Comparison of ENCODE assay signal across 31 mouse cellular contexts in genomic region chr6:23246061-23246789, GRCm38 (mm10). TPM values are rescaled to one million over a fixed set of nuclear protein-coding genes. Genes with fewer than 3 reads are reported as not detected.
A peak's percentile ranks its signal among the peaks of the same experiment; 100 is the strongest.
DNase-seq lines count a peak whose midpoint lies in the region; ATAC-seq lines count a peak whose summit lies in the region.
"Had no signal": no experiment of that assay in that cellular context is flagged by ENCODE, and none has a peak within 500 bp of the region (broad histone marks: within the 10 kb centered on the region; RNA-seq: fewer than 3 reads in every experiment).

No protein-coding gene starts in this region.

- peaks cover 8% of the 10 kb centered on the region for H3K36me3 ChIP-seq in forebrain, embryonic 10.5 days (replicated peaks)
- no peaks in the 10 kb centered on the region for H3K36me3 ChIP-seq in forebrain, embryonic 16.5 days (ENCODE audit: control insufficient read depth, insufficient read depth)
- no peaks in the 10 kb centered on the region for H3K36me3 ChIP-seq in midbrain, embryonic 12.5 days
- no peaks in the 10 kb centered on the region for H3K36me3 ChIP-seq in midbrain, embryonic 15.5 days (replicated peaks)
- no peaks in the 10 kb centered on the region for H3K36me3 ChIP-seq in forebrain, embryonic 13.5 days (ENCODE audit: poor library complexity, severe bottlenecking)
- H3K36me3 ChIP-seq: heart, embryonic 15.5 days; intestine, embryonic 15.5 days; limb, embryonic 13.5 days; liver, embryonic 12.5 days; neural tube, embryonic 12.5 days; stomach, embryonic 15.5 days had no signal

- no peak for ATAC-seq in forebrain, embryonic 16.5 days
- no peak for ATAC-seq in midbrain, embryonic 12.5 days (ENCODE audit: low FRiP score, low read depth)
- ATAC-seq in midbrain, embryonic 15.5 days (replicated peaks), result no peak
- ATAC-seq in forebrain, embryonic 13.5 days, result no peak
- ATAC-seq in monocyte, adult 5-6 weeks (replicated peaks; ENCODE audit: insufficient number of reproducible peaks, low FRiP score, low TSS enrichment, poor library complexity, severe bottlenecking), result no peak
- ATAC-seq: hindbrain, embryonic 16.5 days; intestine, embryonic 15.5 days; liver, embryonic 12.5 days had no signal

- H3K27me3 ChIP-seq in forebrain, embryonic 10.5 days (ENCODE audit: poor library complexity, severe bottlenecking), result peaks cover 98% of the 10 kb centered on the region
- peaks cover 63% of the 10 kb centered on the region for H3K27me3 ChIP-seq in forebrain, embryonic 16.5 days (replicated peaks; ENCODE audit: control insufficient read depth, insufficient read depth, low read length)
- peaks cover 89% of the 10 kb centered on the region for H3K27me3 ChIP-seq in midbrain, embryonic 12.5 days
- H3K27me3 ChIP-seq in midbrain, embryonic 15.5 days (replicated peaks), result peaks cover 78% of the 10 kb centered on the region
- H3K27me3 ChIP-seq in forebrain, embryonic 13.5 days, result peaks cover 85% of the 10 kb centered on the region

- H3K9me3 ChIP-seq in forebrain, embryonic 10.5 days, result no peaks in the 10 kb centered on the region
- H3K9me3 ChIP-seq in forebrain, embryonic 16.5 days (ENCODE audit: control insufficient read depth, low read length), result no peaks in the 10 kb centered on the region
- no peaks in the 10 kb centered on the region for H3K9me3 ChIP-seq in midbrain, embryonic 12.5 days
- no peaks in the 10 kb centered on the region for H3K9me3 ChIP-seq in midbrain, embryonic 15.5 days
- no peaks in the 10 kb centered on the region for H3K9me3 ChIP-seq in forebrain, embryonic 13.5 days (replicated peaks)
- H3K9me3 ChIP-seq: heart, embryonic 15.5 days; intestine, embryonic 15.5 days; limb, embryonic 13.5 days; liver, embryonic 12.5 days; neural tube, embryonic 12.5 days; stomach, embryonic 15.5 days had no signal

- H3K4me1 ChIP-seq in forebrain, embryonic 10.5 days, result peaks cover 75% of the 10 kb centered on the region
- H3K4me1 ChIP-seq in forebrain, embryonic 16.5 days (replicated peaks; ENCODE audit: control insufficient read depth, insufficient read depth, low read length), result peaks cover 20% of the 10 kb centered on the region
- peaks cover 18% of the 10 kb centered on the region for H3K4me1 ChIP-seq in midbrain, embryonic 12.5 days
- H3K4me1 ChIP-seq in midbrain, embryonic 15.5 days, result peaks cover 17% of the 10 kb centered on the region
- peaks cover 43% of the 10 kb centered on the region for H3K4me1 ChIP-seq in forebrain, embryonic 13.5 days

- peak overlapping the region; percentile 81 for H3K4me3 ChIP-seq in forebrain, embryonic 10.5 days
- H3K4me3 ChIP-seq in forebrain, embryonic 16.5 days (replicated peaks; ENCODE audit: low read length), result no peak overlapping the region
- H3K4me3 ChIP-seq in midbrain, embryonic 12.5 days, result peak overlapping the region; percentile 45; the same call in 1 of the 2 replicates
- no peak overlapping the region for H3K4me3 ChIP-seq in midbrain, embryonic 15.5 days
- peak overlapping the region; percentile 49 for H3K4me3 ChIP-seq in forebrain, embryonic 13.5 days
- H3K4me3 ChIP-seq: intestine, embryonic 15.5 days; liver, embryonic 12.5 days; neural tube, embryonic 12.5 days; stomach, embryonic 15.5 days had no signal

- WGBS in forebrain, embryonic 10.5 days, result 1% methylated on average over 17 of the region's 17 CpGs
- 8% methylated on average over 17 of the region's 17 CpGs for WGBS in forebrain, embryonic 16.5 days
- WGBS in midbrain, embryonic 12.5 days, result 2% methylated on average over 17 of the region's 17 CpGs
- WGBS in midbrain, embryonic 15.5 days, result 4% methylated on average over 17 of the region's 17 CpGs
- WGBS in forebrain, embryonic 13.5 days, result 4% methylated on average over 17 of the region's 17 CpGs

- no peak overlapping the region for H3K9ac ChIP-seq in forebrain, embryonic 16.5 days (replicated peaks; ENCODE audit: low read depth, low read length)
- no peak overlapping the region for H3K9ac ChIP-seq in midbrain, embryonic 12.5 days (replicated peaks)
- no peak overlapping the region for H3K9ac ChIP-seq in midbrain, embryonic 15.5 days
- H3K9ac ChIP-seq in forebrain, embryonic 13.5 days, result peak overlapping the region; percentile 62
- H3K9ac ChIP-seq: heart, embryonic 15.5 days; intestine, embryonic 15.5 days; limb, embryonic 13.5 days; liver, embryonic 12.5 days; neural tube, embryonic 12.5 days; stomach, embryonic 15.5 days had no signal

- no peak for DNase-seq in forebrain, embryonic 10.5 days (ENCODE audit: extremely low spot score, low spot score)
- peak; percentile 30 for DNase-seq in retina, postnatal 1 day
- no peak for DNase-seq in lung, postnatal 10 days
- DNase-seq: cerebellum, adult 18-20 months; embryo, embryonic 11 days; heart, postnatal 4 days; kidney, adult 8-10 months; kidney, postnatal 10 days; lung, adult 18-20 months; right cerebral cortex, adult 18-20 months; right cerebral cortex, postnatal 4 days; thymus, adult 18-20 months; thymus, postnatal 36 days had no signal

- peak overlapping the region; percentile 99 for H3K27ac ChIP-seq in forebrain, embryonic 10.5 days
- no peak overlapping the region for H3K27ac ChIP-seq in forebrain, embryonic 16.5 days (ENCODE audit: low read length)
- no peak overlapping the region for H3K27ac ChIP-seq in midbrain, embryonic 12.5 days (replicated peaks)
- H3K27ac ChIP-seq in midbrain, embryonic 15.5 days, result no peak overlapping the region
- no peak overlapping the region; the same call in 1 of the 2 replicates for H3K27ac ChIP-seq in forebrain, embryonic 13.5 days
- H3K27ac ChIP-seq: heart, embryonic 15.5 days; intestine, embryonic 15.5 days; limb, embryonic 13.5 days; liver, embryonic 12.5 days; neural tube, embryonic 12.5 days; stomach, embryonic 15.5 days had no signal

- no peak overlapping the region for H3K4me2 ChIP-seq in forebrain, embryonic 16.5 days (ENCODE audit: low read length)
- peak overlapping the region; percentile 9; the same call in 1 of the 2 replicates for H3K4me2 ChIP-seq in midbrain, embryonic 12.5 days (replicated peaks)
- H3K4me2 ChIP-seq in midbrain, embryonic 15.5 days, result no peak overlapping the region
- peak overlapping the region; percentile 78 for H3K4me2 ChIP-seq in forebrain, embryonic 13.5 days
- H3K4me2 ChIP-seq: heart, embryonic 15.5 days; intestine, embryonic 15.5 days; limb, embryonic 13.5 days; liver, embryonic 12.5 days; neural tube, embryonic 12.5 days; stomach, embryonic 15.5 days had no signal

RNA-seq across cellular contexts. Expression of gene Fezf1, which starts 1.9 kb away (rescaled TPM):
- 35.1 and 38.2 TPM in 2 replicates for polyA plus RNA-seq in forebrain, embryonic 10.5 days (2016; fragmentation: Nextera tagmentation; extraction: Ambion mirVana)
- polyA plus RNA-seq in forebrain, embryonic 16.5 days (2015; fragmentation: Nextera tagmentation; extraction: Ambion mirVana), result 4.1 and 15.2 TPM in 2 replicates
- 0.73 and 4.5 TPM in 2 replicates for polyA plus RNA-seq in midbrain, embryonic 12.5 days (2016; fragmentation: Nextera tagmentation; extraction: Ambion mirVana)
- polyA plus RNA-seq in midbrain, embryonic 15.5 days (2015; fragmentation: Nextera tagmentation; extraction: Ambion mirVana), result 2.2 and 6.3 TPM in 2 replicates
- polyA plus RNA-seq in forebrain, embryonic 13.5 days (2015; fragmentation: Nextera tagmentation; extraction: Ambion mirVana), result 13.6 and 38.7 TPM in 2 replicates
- total RNA-seq in monocyte, adult 5-6 weeks (2017), result not detected in 3 replicates
- total RNA-seq: adrenal gland, adult 18-20 months; adrenal gland, postnatal 4 days; gastrocnemius, adult 18-20 months; gastrocnemius, postnatal 4 days; heart, postnatal 4 days; layer of hippocampus, postnatal 10 days; megakaryocyte, adult 5-6 weeks had no signal
- polyA plus RNA-seq: heart, embryonic 15.5 days; hindbrain, embryonic 16.5 days; intestine, embryonic 15.5 days; limb, embryonic 13.5 days; liver, embryonic 12.5 days; neural tube, embryonic 12.5 days; stomach, embryonic 15.5 days had no signal

Comparison
In these comparisons a context has a peak if more than half of its experiments do, and no peak if none do; other contexts are left out.
1. H3K4me3 ChIP-seq: peak in forebrain, embryonic 10.5 days (single experiment), midbrain, embryonic 12.5 days (single experiment) and forebrain, embryonic 13.5 days (single experiment); none in forebrain, embryonic 16.5 days (single experiment) and midbrain, embryonic 15.5 days (single experiment).
2. H3K4me2 ChIP-seq: peak in midbrain, embryonic 12.5 days (single experiment) and forebrain, embryonic 13.5 days (single experiment); none in forebrain, embryonic 16.5 days (single experiment) and midbrain, embryonic 15.5 days (single experiment).